Mouse (Mus musculus) ovary, adult 18-20 months (tissue): ENCODE results near the gene Slc10a6.
A peak's percentile ranks its signal among the peaks of the same experiment; 100 is the strongest.

ENCODE experiments used
- DNase-seq: peaks from one replicate; pipeline ENCODE4 v3.0.0; 2022; ENCODE audit warnings: low spot score, mixed read lengths

Gene Slc10a6

GRCm38 (mm10) chr5:103617191-103617590 lies 12.0 kb downstream of the Slc10a6 start:
- DNase-seq: no peak

DNA sequence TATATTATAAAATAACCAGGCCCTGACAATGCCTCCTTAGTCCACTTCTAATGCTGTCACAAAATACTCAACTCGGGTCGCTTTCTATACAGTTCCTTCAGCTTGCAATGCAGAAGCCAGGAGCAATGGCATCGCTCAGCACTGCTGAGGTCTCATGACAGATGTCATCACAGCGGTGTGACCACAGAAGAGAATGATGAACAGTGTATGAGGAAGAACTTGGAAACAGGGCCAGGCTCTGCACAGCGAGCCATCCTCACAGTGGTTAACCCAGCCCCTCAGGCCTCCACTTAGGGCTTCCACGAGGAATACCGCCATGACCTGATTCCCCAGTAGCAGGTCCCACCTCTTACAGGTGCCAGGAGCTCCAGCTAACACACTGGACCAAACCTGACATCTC lies 14.8 kb downstream of the Slc10a6 start:
- no peak for DNase-seq

- DNase-seq: no peak
Observed at GRCm38 (mm10) chr5:103612316-103612715, 16.9 kb downstream of the Slc10a6 start.

DNA sequence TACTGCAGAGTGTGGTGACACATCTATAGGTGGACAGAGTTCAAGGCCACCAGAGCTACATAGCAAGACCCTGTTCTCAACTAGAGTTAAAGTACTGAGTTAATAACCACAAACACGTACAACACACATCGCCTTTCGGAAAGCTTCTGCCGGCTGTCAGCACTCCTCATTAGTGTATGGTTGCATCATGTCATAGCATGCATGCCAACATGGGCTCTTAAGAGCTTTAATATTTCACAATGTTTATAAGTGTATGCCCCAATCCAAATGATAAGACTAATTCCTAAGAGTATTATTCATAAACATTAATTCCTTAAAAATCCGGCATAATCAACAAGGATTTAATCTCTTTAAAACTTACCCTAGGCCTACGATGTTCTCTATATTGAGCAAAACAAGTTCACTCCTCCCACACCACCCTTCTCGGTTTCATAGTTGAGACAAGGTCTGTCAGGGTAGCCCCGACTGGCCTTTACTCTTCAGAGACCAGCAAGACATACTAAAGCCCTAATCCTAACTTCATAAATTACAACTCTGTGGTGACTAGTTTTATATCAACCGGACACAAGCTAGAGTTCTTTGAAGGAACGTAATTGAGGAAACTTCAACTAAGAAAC lies 18.2 kb downstream of the Slc10a6 start:
- no peak for DNase-seq

- no peak for DNase-seq
Observed at GRCm38 (mm10) chr5:103610148-103610547, 19.1 kb downstream of the Slc10a6 start.

DNA sequence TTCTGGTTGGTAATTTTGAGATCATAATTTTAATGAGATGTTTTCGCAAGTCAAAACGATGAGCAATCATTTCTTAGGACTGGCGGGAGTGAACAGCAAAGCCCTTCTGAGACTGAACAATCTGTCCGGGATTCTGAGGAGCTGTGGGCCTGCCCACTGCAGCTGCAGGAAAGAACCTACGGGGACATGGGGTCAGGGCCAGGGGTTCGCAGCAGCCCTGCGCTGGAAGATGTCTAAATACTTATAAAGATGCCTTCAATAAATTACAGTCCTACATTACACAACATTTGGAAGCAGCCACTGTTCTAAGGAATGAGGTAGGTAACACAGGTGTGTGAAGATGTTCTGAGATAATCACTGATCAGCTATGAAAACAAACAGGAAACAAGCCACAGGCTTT lies 23.5 kb downstream of the Slc10a6 start:
- no peak for DNase-seq

DNA sequence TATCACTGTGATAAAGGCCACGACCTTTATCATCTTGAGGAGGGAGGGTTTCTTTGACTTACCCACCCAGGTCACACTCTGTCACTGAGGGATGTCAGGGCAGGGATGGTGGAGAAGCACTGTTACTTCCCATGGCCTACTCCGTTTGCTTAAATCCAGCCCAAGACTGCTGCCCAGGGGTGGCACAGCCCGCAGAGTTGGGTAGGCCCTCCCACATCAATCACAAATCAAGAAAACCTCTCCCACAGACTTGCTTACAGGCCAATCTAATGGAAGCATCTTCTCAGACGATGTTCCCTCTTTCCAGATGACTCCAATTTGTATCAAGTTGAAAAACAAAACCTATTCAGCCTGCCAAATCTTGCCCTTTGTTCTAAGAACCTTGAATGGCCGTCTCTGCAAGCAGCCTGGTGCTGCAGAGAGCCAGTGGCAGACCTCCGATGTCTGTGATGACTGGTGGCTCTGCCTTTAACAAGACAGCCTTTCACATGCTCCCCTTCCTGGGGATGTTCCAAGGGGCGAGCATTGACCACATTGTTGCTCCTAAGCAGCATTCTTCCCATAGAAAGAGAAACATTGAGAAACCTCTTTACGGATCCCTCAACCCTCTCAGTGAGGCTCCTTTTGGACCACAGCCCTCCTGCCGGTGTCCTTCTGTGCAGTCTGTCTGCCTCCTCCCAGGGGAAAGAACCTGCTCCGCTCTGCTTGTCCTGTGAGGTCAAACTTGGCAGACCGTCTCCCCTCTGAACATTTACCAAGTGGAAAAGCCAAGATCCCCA lies 25.9 kb downstream of the Slc10a6 start:
- DNase-seq: no peak

GRCm38 (mm10) chr5:103598881-103599280 lies 30.3 kb downstream of the Slc10a6 start:
- DNase-seq: no peak

DNA sequence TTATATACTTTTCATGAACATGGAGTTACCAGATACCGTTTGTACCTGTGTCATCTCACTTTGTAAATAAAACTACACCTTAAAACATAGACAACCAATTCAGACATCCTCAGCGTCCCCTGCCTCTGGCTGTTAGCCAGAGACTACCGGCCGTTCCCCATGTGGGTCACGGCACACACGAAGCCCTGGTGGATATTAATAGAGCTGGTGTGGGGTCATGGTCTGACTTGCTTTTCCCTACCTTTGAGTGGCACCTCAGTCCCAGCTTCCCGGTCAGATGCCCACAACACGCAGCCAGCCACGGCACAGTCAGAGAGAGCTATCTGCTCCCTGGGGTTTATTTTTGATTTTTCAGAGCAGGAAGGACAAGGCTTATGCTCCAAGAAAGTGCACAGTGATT lies 30.9 kb downstream of the Slc10a6 start:
- no peak for DNase-seq

DNA sequence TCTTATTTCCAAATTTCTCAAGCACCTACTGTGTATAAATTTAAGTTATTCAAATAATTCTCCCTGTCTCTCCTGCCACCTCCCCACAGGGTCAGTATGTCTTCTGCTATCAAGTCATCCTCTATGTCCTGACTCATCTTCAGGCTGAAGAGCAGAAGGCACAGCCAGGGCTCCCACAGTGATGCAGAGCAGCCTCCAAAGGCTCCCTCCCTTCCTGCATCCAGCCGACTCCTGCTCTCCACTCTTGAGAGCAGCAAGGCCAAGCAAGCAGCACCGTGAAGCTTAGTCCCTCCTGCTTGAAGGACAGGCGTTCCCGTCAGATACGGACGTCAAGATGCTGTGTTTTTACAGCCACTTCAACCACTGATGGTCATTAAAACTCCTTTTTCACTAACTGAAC lies 31.6 kb downstream of the Slc10a6 start:
- DNase-seq: no peak

DNA sequence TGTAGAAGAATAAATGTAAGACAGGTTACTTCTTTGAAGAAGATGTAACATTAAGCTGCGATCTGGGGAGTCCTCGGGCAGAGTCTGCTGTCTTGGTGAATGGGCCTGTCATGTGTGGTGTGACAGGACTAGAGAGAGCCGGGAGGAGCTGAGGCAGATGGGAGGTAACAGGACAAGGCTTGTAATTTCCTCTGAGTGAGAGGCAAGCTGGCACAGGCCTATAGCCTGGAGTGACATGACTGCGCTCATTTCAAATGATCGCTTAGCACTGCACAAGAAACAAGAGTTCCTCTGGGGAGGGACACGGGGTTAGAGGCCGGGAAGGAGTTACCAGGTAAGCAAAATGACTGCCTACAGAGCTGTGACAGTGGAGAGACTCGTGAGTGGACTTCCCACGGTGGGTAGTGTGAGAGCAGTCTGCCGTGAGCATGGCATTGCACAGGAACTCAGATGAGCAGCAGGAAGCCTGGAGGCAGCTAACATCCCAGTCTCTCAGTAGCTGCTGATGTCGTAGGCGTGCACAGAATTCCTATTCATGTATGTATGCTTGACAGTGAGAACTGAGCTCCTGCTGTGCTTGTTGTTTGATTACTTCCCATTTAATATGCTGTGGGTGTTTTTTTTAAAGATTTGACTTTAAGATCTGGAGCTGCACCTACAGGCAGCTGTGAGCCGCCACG lies 32.6 kb downstream of the Slc10a6 start:
- no peak for DNase-seq

- DNase-seq: no peak
Observed at GRCm38 (mm10) chr5:103595394-103596226, 33.6 kb downstream of the Slc10a6 start.

GRCm38 (mm10) chr5:103593575-103593974 lies 35.6 kb downstream of the Slc10a6 start:
- no peak for DNase-seq

GRCm38 (mm10) chr5:103592706-103593105 lies 36.5 kb downstream of the Slc10a6 start:
- DNase-seq: peak; percentile 43

DNA sequence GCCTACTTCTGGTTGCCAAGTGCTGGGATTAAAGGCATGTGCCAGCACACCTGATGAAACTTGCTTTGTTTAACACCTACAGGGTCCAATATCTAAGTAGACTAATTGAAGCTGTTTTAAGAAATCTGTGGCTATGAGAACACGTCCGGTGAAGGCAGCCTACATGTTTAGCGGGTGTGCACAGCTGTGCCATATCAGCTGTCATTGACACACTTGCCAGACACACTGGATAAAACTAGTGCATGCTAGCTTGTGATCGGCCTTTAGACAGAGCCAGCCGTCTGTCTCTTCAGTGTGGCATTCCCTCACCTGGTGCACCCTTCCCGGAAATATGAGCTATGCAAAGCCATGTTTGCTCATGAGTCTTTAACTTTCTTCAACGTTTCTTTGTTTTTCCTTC lies 37.4 kb downstream of the Slc10a6 start:
- no peak for DNase-seq

DNA sequence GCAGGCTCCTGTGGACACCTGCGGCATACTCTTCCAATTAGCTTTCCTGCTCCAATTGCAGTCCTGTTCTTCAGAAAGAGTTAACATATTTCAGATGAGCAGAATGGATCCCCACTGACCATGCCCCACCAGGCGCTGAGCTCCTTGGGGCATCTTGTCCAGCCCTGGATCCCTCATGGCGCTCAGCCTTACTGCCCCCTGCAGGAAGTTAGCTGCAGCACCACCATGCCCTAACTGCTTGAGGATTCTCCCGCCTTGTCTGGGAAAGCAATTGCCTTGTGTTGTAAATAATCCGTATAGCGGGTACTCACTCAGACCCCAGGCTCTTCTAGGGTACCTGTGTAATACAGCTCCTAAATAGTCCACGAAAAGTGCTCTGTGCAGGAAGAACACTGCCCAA lies 42.0 kb downstream of the Slc10a6 start:
- DNase-seq: no peak

DNA sequence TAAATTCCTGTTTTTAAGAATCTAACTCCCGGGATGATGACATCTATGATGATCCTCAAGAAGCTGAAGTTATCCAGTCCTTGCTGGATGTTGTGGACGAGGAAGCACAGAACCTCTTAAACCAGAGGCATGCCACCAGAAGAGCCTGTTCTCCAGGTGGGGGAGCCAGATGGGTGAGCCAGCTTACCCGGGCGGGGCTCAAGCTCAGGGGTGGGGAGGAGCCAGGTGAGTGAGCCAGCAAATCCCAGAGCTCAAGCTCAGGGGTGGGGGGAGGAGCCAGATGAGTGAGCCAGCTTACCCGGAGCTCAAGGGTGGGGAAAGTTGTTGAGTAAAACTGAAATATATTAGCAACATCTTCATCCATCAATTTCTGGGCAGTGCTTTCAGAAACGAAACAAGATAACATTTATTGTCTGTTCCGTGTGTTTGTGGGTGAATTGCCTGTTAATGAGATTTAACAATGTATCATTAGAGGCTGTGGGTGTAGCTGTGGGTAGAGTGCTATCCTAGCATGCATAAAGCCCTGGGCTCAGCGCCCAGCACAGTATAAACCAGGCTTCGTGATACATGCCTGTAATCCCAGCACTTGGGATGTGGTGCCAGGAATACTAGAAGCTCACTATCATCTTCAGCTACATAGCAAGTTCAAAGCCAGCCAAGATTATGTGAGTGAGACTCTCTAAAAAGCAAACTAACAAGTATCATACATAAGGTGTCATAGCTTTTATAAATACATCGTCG lies 49.4 kb downstream of the Slc10a6 start:
- no peak for DNase-seq

GRCm38 (mm10) chr5:103569446-103569845 lies 59.8 kb downstream of the Slc10a6 start:
- peak; percentile 47 for DNase-seq

DNA sequence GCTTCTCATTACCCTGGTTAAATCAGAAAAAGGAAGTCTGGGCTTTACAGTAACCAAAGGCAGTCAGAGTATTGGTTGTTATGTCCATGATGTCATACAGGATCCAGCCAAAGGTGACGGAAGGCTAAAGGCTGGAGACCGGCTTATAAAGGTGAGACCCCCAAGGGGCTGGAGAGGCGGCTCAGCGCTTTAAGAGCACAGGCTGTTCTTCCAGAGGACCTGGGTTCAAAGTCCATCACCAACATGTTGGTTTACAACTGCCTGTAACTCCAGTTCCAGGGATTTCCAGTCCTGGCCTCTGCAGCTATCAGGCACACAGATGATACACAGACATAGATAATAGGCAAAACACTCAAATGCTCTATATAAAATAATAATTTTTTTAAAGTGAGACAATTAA lies 61.2 kb downstream of the Slc10a6 start:
- DNase-seq: no peak

GRCm38 (mm10) chr5:103560546-103560945 lies 68.7 kb downstream of the Slc10a6 start:
- no peak for DNase-seq
